In genomic region chr15:68430486-68430885, GRCm38 (mm10) we compare ENCODE assay signal across 11 mouse cellular contexts.
A peak's percentile ranks its signal among the peaks of the same experiment; 100 is the strongest.
DNase-seq lines count a peak whose midpoint lies in the region; ATAC-seq and TF ChIP-seq lines count a peak whose summit lies in the region.
"Had no signal": no experiment of that assay in that cellular context is flagged by ENCODE, and none has a peak within 500 bp of the region (broad histone marks: within the 10 kb centered on the region; RNA-seq: fewer than 3 reads in every experiment).

No protein-coding gene starts in this region.

- H3K27ac ChIP-seq in heart, adult 2 months: no peak overlapping the region
- H3K27ac ChIP-seq in liver, postnatal 0 days (ENCODE audit: low read depth): no peak overlapping the region
- no peak overlapping the region for H3K27ac ChIP-seq in hindbrain, embryonic 13.5 days
- H3K27ac ChIP-seq: forebrain, embryonic 10.5 days; gastrocnemius, adult 2 months; midbrain, embryonic 15.5 days had no signal

- H3K4me1 ChIP-seq in heart, adult 2 months (ENCODE audit: control insufficient read depth, insufficient read depth, low read length): no peaks in the 10 kb centered on the region
- H3K4me1 ChIP-seq in liver, postnatal 0 days (ENCODE audit: insufficient read depth): no peaks in the 10 kb centered on the region
- H3K4me1 ChIP-seq in hindbrain, embryonic 13.5 days (replicated peaks): no peaks in the 10 kb centered on the region
- H3K4me1 ChIP-seq: forebrain, embryonic 10.5 days; midbrain, embryonic 15.5 days had no signal

- WGBS in heart, adult 2 months: 46% methylated on average over 4 of the region's 4 CpGs
- WGBS in liver, postnatal 0 days (ENCODE audit: insufficient replicate concordance): 59% methylated on average over 4 of the region's 4 CpGs
- 68% methylated on average over 4 of the region's 4 CpGs for WGBS in hindbrain, embryonic 13.5 days

- TF ChIP-seq EP300 in heart, adult 2 months (IDR thresholded peaks at IDR 0.05; ENCODE audit: insufficient read depth, low read depth, low read length): no peak
- TF ChIP-seq EP300 in liver, postnatal 0 days (IDR thresholded peaks at IDR 0.05; ENCODE audit: low read depth): no peak

- no peak for TF ChIP-seq POLR2A in heart, adult 2 months (IDR thresholded peaks at IDR 0.05; ENCODE audit: insufficient read depth, low read depth, low read length)
- no peak for TF ChIP-seq POLR2A in myocyte (IDR thresholded peaks at IDR 0.05; ENCODE audit: insufficient read length, low read depth)

- DNase-seq in heart, postnatal 10 days: peak; percentile 46 to 58
- no peak for DNase-seq in heart, adult 2 months
- peak; percentile 40 for DNase-seq in lung, postnatal 10 days
- DNase-seq in lung, adult 18-20 months: no peak
- DNase-seq in embryo, embryonic 10 days (ENCODE audit: low spot score): peak; percentile 51
- no peak for DNase-seq in liver, postnatal 0 days
- DNase-seq: gastrocnemius, adult 2 months had no signal

- H3K36me3 ChIP-seq in heart, adult 2 months (ENCODE audit: control insufficient read depth, insufficient read depth, low read length): no peaks in the 10 kb centered on the region
- H3K36me3 ChIP-seq in myocyte (ENCODE audit: control insufficient read depth, insufficient read depth): no peaks in the 10 kb centered on the region
- no peaks in the 10 kb centered on the region for H3K36me3 ChIP-seq in liver, postnatal 0 days (replicated peaks; ENCODE audit: insufficient read depth, low read length)
- H3K36me3 ChIP-seq in hindbrain, embryonic 13.5 days: no peaks in the 10 kb centered on the region
- H3K36me3 ChIP-seq: forebrain, embryonic 10.5 days; midbrain, embryonic 15.5 days had no signal

- no peak for ATAC-seq in liver, postnatal 0 days
- ATAC-seq in hindbrain, embryonic 13.5 days (ENCODE audit: low FRiP score): no peak
- ATAC-seq: midbrain, embryonic 15.5 days had no signal

- H3K9me3 ChIP-seq in liver, postnatal 0 days (ENCODE audit: low read length): no peaks in the 10 kb centered on the region
- H3K9me3 ChIP-seq in hindbrain, embryonic 13.5 days: no peaks in the 10 kb centered on the region
- H3K9me3 ChIP-seq: forebrain, embryonic 10.5 days; midbrain, embryonic 15.5 days had no signal

- no peak overlapping the region for H3K4me3 ChIP-seq in heart, adult 2 months
- no peak overlapping the region for H3K4me3 ChIP-seq in myocyte
- no peak overlapping the region for H3K4me3 ChIP-seq in liver, postnatal 0 days (ENCODE audit: low read depth, low read length)
- H3K4me3 ChIP-seq in hindbrain, embryonic 13.5 days: no peak overlapping the region
- H3K4me3 ChIP-seq: forebrain, embryonic 10.5 days; gastrocnemius, adult 2 months; midbrain, embryonic 15.5 days had no signal

- no peak for TF ChIP-seq CTCF in heart, adult 2 months (IDR thresholded peaks at IDR 0.05)
- no peak for TF ChIP-seq CTCF in liver, postnatal 0 days (IDR thresholded peaks at IDR 0.05; ENCODE audit: low read depth)

- intact Hi-C loops in heart, postnatal 10 days (cut with DNase I): no loop called here
- intact Hi-C loops in heart, adult 2 months (cut with DNase I): no loop called here

- H3K27me3 ChIP-seq in heart, adult 2 months (ENCODE audit: control insufficient read depth, insufficient read depth, low read length): no peaks in the 10 kb centered on the region
- no peaks in the 10 kb centered on the region for H3K27me3 ChIP-seq in myocyte (ENCODE audit: control insufficient read depth, insufficient read depth, insufficient read length)
- no peaks in the 10 kb centered on the region for H3K27me3 ChIP-seq in liver, postnatal 0 days (ENCODE audit: insufficient read depth, low read length)
- H3K27me3 ChIP-seq in hindbrain, embryonic 13.5 days: 0 out of 2 replicates have a peak, but pooled peaks cover 7% of the 10 kb centered on the region
- H3K27me3 ChIP-seq: midbrain, embryonic 15.5 days had no signal

- no peaks in the 10 kb centered on the region for H3K79me2 ChIP-seq in heart, adult 2 months (replicated peaks; ENCODE audit: control insufficient read depth, insufficient read depth, low read length)
- no peaks in the 10 kb centered on the region for H3K79me2 ChIP-seq in myocyte (ENCODE audit: control insufficient read depth, insufficient read depth)

- H3K4me2 ChIP-seq in myocyte (ENCODE audit: low read depth): no peak overlapping the region
- no peak overlapping the region for H3K4me2 ChIP-seq in liver, postnatal 0 days (ENCODE audit: low read depth, low read length)
- H3K4me2 ChIP-seq in hindbrain, embryonic 13.5 days: no peak overlapping the region
- H3K4me2 ChIP-seq: midbrain, embryonic 15.5 days had no signal

- H3K9ac ChIP-seq in heart, adult 2 months (ENCODE audit: low read depth, low read length): no peak overlapping the region
- no peak overlapping the region for H3K9ac ChIP-seq in liver, postnatal 0 days (replicated peaks)
- no peak overlapping the region for H3K9ac ChIP-seq in hindbrain, embryonic 13.5 days
- H3K9ac ChIP-seq: midbrain, embryonic 15.5 days had no signal

- no peak overlapping the region for H3ac ChIP-seq in myocyte (ENCODE audit: control insufficient read depth, insufficient read length)

TF ChIP-seq in myocyte, 11 proteins besides CTCF, POLR2A, EP300 and RAD21:
- TF ChIP-seq SRF (IDR thresholded peaks at IDR 0.05; ENCODE audit: control insufficient read depth, insufficient read length, low read depth) (no peak), CEBPB (IDR thresholded peaks at IDR 0.05; ENCODE audit: insufficient read depth, poor library complexity, severe bottlenecking) (no peak), TCF12 (IDR thresholded peaks at IDR 0.05; ENCODE audit: insufficient read depth, poor library complexity, severe bottlenecking) (no peak), REST (IDR thresholded peaks at IDR 0.05; ENCODE audit: insufficient read depth, insufficient read length) (peak; percentile 75), POLR2AphosphoS2 (IDR thresholded peaks at IDR 0.05; ENCODE audit: insufficient read length, low read depth) (no peak), MYOG (IDR thresholded peaks at IDR 0.05; ENCODE audit: control insufficient read depth in 1 of 3, insufficient read depth in 1 of 3, insufficient read length in 2 of 3, low read depth in 2 of 3) (no peak), TCF3 (IDR thresholded peaks at IDR 0.05; ENCODE audit: insufficient read length, low read depth) (no peak), E2F4 (IDR thresholded peaks at IDR 0.05; ENCODE audit: insufficient read depth) (no peak)

Comparison
In these comparisons a context has a peak if more than half of its experiments do, and no peak if none do; other contexts are left out.
1. DNase-seq: peak in heart, postnatal 10 days (2 of 2), lung, postnatal 10 days (single experiment) and embryo, embryonic 10 days (single experiment); none in heart, adult 2 months (0 of 2), lung, adult 18-20 months (0 of 2) and liver, postnatal 0 days (single experiment).